Mouse (Mus musculus): ENCODE results near the gene 1700017D01Rik.
"Not testable (repeated sequence)": the region's sequence is repeated elsewhere in the genome, so short reads cannot be mapped to it uniquely, and the experiment has no call there.

The 1700017D01Rik gene

DNA sequence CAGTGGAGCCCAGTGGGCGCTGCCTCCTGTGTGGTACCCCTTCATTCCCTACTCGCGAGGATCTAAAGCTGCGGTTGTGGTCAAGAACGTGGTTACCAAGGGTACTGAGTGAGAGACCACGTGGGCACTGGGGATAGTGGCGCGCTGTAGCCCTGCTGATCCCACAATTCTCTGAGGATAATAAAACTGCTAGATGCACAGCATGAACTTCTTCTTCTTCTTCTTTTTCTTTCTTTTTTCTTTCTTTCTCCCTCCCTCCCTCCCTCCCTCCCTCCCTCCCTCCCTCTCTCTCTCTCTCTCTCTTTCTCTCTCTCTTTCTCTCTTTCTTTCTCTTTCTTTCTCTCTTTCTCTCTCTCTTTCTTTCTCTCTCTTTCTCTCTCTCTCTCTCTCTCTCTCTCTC is at the start of gene 1700017D01Rik:
1700017D01Rik (minus strand) TSS at position 101 of the 400 bp plus-strand sequence.
- DNase-seq (ENCODE audit: low spot score): not testable (repeated sequence)

DNA sequence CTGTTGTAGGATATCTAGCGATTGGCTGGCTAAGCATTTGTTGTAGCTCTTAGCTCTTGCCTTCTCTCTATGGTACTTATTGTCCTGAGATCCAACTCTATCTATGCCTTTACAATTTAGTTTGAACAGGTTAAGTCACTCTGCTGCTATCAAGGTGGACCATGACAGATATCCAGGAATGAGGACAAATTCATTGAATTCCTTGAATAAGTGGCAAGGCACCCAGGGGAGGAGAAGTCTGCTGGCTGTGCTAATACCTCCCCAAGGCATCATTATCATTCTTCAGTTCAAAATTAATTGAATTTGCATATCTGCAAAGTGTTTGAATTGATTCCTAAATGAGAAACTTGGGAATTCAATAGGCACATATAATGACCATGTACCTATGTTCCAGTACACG is 46.8 kb upstream of the 1700017D01Rik start:
- no peak for DNase-seq (ENCODE audit: low spot score)

DNA sequence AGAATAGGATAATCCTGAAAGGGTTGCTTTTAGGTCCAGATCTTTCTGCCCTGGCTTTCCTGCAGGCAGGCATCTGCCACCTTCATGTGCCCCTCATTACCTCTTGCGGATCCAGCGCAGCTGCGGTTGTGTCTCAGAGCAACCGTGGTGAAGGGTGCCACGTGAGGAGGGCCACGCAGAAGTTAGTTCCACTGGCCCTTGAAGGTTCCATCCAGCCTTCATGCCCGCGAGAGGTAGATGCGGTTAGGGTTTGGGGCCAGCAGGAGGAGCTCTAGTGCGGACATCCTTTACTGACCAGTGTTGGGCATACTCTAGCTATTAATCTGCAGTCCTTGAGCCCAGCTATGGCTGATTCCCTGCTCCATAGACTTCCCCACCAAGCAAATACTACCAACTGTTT is 34.5 kb upstream of the 1700017D01Rik start, which contains the start of gene 1700025F22Rik:
1700025F22Rik (minus strand) TSS at position 149 of the 400 bp plus-strand sequence.
- no peak for DNase-seq (ENCODE audit: low spot score)

DNA sequence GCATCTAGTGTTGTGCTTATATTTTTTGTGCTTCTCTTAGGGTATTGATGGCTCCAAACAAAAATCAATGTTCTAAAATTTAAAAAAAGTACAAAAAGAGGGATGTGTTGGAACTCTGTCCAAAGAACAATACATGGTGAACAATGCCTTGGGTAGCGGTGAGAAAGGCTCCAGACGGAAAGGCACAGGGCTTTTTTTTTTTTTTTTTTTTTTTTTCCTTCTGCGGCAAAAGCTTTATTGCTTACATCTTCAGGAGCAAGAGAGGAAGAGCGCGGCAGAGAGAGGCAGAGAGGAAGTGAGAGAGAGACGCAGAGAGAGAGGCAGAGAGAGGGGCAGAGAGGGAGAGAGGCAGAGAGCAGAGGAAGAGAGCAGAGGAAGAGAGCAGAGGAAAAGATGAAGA is 27.2 kb upstream of the 1700017D01Rik start:
- DNase-seq (ENCODE audit: low spot score): not testable (repeated sequence)

DNA sequence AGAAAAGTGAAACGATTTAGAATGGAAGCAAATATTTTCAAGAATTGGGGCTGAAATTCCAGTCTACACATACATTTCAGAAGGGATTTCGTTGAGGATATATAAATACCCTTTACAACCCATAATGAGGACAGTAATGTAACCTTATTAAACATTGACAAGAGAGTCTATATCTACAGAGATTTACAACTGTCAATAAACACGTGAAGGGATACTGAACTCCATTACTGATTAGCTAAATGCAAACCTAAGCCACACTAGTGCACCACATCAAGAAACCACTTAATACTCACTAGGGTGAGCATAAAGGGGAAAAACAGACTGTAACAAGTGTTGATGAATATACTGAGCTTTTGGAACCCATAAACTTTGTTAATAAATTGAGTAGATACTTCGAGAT is 4.7 kb upstream of the 1700017D01Rik start:
- DNase-seq (ENCODE audit: low spot score): no peak

DNA sequence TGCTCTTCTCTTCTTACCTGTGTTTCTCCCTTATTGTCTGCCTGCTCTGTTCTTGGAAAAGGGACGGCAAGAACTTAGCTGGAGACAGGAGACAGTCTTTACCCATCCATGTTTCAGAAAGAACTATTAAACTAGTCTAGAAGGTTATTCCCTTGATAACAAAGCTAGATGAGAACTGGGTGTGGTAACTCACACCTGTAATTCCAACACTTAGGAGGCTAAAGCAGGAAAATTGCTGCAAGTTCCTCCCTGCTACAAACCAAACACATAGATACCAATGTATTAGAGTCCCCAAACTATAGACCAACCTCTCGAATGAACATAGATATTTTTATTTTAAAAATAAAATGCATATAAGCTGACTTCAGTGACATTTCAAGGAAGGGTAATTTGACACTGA is 4.2 kb upstream of the 1700017D01Rik start:
- DNase-seq (ENCODE audit: low spot score): no peak

DNA sequence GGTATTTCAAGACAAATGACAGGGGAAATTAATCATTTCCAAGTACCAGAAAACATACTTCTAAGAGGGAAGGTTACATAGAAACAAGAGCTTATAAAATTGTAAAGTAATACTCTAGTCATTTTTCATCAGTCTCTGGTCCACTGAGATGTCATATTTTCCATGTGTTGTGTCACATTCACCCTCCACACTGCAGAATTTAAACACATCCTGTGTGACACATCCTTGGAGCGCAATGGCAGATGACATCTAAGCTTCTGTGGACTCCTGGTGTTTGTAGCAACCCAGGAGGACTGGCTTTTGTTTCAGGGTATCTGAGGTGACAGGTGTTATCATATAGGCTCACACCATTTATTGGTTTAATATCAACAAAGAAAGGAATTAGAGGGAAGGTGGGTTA is 974 bp downstream of the 1700017D01Rik start:
- no peak for DNase-seq (ENCODE audit: low spot score)

DNA sequence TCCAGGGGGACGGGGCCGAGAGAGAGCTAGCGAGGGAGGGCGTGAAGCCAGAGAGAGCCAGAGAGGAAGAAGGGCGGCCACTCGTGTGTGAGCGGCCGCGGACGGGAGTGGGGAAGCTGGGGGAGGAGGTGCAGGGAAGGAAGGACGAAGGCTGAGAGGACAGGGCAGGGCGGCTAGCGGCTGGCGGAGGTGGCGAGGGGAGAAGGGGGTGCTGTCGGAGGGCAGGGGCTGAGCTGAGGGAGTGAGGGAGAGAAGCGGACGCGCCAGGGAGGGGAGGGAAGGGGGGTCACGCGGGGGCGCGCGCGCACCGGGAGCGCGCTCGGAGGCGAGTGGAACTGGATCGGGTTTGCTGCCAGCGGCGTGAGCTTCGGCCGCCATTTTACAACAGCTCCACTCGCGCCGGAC is 9.7 kb downstream of the 1700017D01Rik start:
- DNase-seq (ENCODE audit: low spot score): not testable (repeated sequence)

DNA sequence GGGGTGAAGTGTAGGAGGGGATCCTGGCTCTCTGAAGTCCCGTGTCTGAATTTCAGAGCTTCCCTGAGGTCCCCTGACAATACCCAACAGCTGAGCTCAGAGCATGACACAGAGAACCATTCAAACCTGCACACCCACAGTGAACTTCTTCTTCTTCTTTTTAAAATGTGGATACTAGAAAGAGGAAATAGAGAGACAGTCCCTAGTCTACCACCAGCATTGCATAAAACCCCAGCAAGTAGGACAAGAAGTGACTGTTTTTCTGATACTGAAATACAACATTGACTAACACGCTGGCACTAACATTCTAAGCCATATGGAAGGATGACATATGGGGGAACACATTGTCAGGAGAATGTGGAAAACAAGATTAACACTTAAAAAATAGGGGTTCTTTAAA is 11.3 kb downstream of the 1700017D01Rik start:
- no peak for DNase-seq (ENCODE audit: low spot score)

DNA sequence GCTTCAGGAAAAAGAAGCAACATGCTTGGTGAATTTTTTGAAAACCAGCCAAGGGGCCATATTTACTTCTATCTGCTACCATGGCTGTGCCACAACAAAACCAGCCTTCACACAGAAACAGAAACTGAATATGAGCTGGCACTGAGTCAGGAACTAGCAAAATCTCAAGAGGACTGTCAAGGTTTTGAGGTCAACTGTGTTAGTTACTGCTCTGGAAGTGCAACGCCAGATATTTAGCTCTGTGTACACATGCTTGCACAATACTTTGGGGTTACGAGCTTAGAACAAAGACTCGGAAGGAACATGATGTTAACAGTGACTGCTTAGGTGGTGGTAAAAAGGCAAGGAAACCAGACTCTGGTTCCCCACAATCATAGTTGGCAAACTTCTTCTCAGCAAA is 22.9 kb downstream of the 1700017D01Rik start:
- DNase-seq (ENCODE audit: low spot score): no peak

DNA sequence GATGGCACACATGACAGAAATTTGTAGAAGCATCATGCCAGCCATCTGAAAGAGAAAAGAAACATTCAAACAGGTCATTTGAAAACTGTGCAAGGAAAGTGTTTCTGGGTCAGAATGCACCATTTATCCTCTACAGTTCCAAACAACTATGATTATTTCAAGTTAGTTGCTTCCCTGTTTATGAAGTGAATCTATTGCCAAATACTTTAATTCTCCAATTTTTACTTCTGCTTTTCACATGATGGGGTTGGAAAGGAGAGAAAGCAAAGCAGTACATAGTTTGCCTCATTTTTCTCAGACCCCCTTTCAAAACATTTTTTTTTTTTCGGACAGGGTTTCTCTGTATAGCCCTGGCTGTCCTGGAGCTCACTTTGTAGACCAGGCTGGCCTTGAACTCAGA is 28.8 kb downstream of the 1700017D01Rik start:
- DNase-seq (ENCODE audit: low spot score): no peak

DNA sequence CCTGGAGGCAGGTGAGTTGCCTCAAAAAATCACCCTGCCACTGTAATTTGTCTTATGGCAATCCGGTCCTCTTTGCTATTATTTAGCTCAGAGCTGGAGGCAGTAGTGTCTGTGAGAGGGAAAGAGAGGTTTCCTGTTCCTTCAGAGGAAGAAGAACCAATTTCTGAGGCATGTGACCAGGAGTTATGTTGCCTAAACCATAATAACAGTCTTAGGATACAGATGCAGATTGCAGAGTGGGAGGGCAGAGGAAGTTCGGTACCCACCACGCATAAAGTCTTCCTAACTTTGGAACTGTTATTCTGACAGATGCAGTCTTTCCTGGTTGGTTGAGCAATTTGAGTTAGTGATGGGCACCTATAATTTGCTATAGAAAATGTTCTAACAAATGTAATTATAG is 32.3 kb downstream of the 1700017D01Rik start:
- DNase-seq (ENCODE audit: low spot score): no peak

DNA sequence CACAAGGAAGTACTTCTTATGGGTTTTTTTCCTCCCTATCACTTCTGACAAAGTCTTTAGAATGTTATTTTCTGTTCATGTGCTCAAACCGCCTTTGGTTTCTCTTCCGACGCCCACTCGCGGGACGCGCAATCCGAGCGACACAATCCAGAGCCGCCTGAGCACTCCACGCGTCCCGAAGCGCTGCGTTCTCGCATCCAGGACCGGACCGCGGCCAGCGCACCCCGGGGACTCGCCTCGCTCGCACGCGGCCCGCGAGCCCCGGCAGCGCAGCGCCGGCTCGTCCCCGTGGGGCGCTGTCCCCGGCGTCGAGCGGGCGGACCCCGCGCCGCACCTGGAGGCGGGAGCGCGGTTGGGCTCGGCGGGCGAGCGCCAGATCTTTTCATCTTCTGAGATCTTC is 38.5 kb downstream of the 1700017D01Rik start:
- not testable (repeated sequence) for DNase-seq (ENCODE audit: low spot score)

DNA sequence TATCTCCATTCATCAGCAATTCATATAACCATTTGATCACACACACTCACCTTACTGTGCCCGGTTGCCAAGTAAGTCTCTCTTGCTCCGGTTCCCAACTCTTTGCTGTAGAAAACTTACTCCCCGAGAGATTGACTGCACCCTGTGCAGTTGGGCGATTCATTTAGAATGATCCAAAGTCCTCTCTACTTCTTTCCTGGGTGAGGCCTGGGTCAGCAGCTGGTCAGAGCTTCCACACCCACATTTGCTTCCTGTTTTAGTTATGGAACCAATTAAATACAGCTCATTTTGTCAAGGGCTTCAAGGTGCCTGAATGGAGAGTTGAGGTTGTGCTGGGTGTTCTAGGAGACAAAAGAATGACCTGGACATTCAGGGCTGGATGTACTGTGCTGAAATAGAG is 49.7 kb downstream of the 1700017D01Rik start, which contains the start of gene Ms4a8a:
Ms4a8a (minus strand) TSS at position 169 of the 400 bp plus-strand sequence.
- DNase-seq (ENCODE audit: low spot score): no peak

DNA sequence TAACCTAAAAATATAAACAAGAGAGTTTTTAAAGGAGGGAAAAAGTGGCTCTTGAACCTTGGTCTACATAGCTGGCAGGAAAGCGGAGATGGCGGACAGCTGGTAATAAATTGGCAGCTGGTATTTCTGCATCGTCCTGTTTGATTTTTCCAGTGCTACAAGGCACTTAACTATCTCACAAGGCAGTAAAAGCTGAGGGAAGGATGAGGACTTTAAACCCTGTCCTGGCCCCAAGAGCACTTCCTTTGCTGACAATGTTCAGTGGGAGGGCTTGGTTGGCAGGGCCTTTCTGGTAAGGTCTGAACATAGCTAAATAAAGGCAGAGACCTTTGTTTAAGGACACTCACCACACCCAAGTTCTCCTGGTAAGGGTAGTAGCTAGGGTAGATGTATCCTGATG is 60.3 kb downstream of the 1700017D01Rik start:
- DNase-seq (ENCODE audit: low spot score): no peak

DNA sequence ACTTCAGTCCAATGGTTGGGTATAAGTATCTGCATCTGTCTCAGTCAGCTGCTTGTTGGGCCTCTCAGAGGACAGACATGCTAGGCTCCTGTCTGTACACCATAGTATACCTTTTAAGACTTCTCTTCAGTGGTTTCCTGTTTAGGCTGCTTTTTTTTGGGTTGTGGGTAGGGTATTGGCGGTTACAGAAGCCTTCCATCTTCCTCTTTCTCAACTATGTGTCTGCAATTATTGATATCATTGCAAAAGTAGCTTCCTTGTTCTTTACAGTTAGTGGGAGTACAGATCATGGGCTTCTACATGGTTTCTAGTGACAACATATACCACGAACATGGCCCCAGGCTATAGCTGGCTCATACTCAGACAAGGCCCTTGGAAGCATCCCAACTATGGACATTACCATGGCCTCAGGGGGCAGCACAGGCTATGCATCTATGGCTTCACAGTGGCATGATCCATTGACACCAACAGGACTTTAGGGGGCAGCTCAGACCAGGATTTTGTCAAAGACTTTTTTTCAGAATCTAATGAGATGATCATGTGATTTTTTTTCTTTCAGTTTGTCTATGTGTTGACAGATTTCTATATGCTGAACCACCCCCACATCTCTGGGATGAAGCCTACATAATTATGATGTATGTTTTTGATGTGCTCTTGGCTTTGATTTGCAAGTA is 65.3 kb downstream of the 1700017D01Rik start:
- DNase-seq (ENCODE audit: low spot score): no peak

DNA sequence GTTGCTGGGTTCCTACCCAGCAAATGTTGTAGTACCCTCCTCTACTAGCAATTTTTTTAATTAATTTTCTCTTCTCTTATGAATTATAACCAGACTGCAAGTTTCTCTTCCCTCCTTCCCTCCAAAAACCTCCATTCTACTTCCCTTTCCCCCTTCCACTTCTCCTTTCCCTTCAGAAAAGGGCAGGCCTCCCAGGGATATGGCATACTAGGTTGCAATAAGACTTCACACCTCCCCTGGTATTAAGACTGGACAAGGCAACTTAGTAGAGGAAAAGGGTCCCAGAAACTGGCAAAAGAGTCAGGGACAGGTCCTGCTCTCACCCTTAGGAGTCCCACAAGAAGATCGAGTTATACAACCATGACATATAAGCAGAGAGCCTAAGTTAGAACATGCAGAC is 69.8 kb downstream of the 1700017D01Rik start:
- no peak for DNase-seq (ENCODE audit: low spot score)

DNA sequence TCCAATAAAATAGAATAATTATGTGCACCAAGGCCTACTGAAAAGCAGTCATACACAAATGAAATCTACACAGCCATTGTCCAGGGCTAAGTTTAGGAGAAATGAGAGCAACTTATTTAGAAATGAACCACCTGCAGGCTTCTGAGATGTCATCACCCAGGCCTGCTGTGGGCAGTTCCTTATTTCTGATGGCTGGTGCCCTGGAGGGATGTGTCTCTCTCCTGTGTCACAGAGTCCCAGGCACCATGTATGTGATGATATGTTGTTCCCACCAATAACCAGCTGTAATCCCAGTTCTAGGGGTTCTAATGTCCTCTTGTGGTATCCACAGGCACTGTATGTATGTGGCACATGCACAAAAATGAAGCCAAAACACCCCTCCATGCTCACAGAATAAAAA is 70.7 kb downstream of the 1700017D01Rik start:
- DNase-seq (ENCODE audit: low spot score): no peak

DNA sequence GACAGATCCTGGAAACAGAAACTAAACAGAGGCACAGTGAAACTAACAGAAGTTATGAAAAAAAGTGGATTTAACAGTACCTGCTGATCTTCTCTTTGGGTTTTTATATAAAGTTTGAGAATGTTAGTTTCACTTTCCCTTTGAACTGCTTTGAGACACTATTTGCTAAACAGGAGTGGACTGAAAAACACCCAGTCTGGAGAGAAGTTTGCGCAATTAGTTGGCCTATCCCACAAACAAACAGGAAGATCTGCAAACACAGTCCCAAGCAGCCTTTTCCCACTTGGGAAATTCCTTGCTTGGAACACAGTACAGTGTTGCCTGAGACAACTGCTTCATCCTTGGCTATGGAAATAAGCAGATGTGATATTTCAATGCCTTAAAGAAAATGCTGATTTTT is 75.0 kb downstream of the 1700017D01Rik start:
- DNase-seq (ENCODE audit: low spot score): not testable (repeated sequence)

DNA sequence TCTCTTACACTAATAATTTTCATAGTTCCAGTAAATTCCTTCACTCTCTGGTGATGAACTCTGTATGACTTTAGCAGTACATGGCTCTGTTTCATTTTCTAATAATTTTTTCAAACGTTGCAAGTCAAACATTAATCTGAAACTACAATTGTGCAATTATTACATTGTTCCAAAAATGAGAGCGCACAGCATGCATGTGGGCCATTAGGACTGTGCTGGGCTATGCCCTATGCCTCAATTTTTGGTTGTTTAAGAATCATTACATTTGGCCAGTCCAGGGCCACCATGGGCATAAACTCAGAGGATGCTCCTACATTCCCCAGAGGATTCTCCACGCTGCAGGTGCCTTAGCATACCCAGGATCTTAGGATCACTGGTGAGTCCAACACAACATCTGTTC is 77.4 kb downstream of the 1700017D01Rik start:
- DNase-seq (ENCODE audit: low spot score): no peak

DNA sequence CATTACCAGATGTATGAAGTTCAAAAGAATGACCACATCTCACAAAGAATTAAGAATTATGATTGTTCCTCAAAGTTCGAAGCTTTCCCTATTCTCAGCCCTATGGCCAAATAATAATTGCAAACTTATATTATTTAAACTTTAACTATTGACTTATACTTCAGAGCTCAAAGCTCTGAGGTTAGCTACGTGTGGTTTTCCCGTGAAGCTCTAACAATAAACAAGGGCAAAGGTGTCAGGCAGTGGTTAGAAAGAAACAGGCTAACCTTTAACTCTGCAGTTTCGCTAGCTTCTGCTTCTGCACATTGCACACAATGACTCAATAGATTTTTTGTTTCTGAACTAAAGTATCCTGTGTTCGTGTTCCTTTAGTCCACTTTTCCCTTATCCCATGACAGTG is 77.8 kb downstream of the 1700017D01Rik start:
- no peak for DNase-seq (ENCODE audit: low spot score)

DNA sequence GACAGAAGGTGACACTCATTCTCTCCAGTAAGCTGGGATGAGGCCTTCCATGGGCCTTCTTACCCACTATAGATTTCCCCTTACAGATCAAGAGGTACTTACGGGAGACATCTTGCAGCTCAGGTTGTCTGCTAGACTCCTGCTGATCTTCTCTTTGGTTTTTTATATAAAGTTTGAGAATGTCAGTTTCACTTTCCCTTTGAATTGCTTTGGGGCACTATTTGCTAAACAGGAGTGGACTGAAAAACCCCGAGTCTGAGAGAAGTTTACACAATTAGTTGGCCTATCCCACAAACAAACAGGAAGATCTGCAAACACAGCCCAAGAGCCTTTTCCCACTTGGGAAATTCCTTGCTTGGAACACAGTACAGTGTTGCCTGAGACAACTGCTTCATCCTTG is 80.4 kb downstream of the 1700017D01Rik start:
- DNase-seq (ENCODE audit: low spot score): no peak

DNA sequence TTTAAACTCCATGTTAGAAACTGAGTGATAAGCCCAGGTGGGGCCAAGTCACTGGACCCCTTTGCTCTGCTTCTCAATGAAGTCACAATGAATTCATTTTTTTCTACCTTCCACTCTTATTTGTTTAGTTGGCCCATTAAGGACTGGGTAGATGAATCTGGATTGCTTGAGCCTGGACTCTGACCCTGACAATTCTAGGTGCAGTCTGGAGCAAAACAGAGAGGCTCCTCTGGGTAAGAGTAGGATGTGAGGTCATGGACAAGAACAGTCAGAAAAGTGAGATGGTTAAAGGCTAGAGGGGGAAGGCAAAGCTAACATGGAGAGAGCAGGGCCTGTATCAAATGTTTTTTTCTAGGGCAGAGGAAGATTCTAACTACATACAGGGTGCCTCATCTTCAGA is 81.2 kb downstream of the 1700017D01Rik start:
- no peak for DNase-seq (ENCODE audit: low spot score)

DNA sequence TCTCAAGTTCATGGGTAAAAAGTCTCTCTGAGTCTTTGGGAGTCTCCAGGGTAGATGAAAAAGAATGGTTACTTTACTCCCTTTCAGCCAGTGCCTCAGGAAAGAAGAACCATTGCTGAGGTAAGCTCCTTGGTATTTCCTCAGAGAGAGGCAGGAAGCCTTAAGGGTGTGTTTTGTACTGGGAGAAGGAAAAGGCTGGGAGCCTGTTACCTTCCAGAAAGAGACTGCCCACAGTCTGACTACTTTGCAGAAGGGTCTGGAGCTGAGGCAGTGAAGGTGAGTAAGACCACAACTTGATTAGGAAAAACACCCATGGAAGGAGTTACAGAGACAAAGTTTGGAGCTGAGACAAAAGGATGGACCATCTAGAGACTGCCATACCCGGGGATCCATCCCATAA is 82.2 kb downstream of the 1700017D01Rik start:
- no peak for DNase-seq (ENCODE audit: low spot score)
